Mouse (Mus musculus) ES-E14 (cell line): ENCODE results near the gene Sbno2. TPM values are rescaled to one million over a fixed set of nuclear protein-coding genes. Genes with fewer than 3 reads are reported as not detected.

ENCODE experiments used
- DNase-seq: peaks from one replicate; pipeline ENCODE4 v3.0.0-alpha.2; 2013; ENCODE audit warnings: low read depth, low spot score
- H3K27ac ChIP-seq: 2 replicates; pipeline ENCODE4 v1.5.1; 2012; ENCODE audit warnings: low read depth, mild to moderate bottlenecking, low read length, moderate library complexity, mixed read lengths; ENCODE audit not compliant: poor library complexity, insufficient read depth, severe bottlenecking
- H3K36me3 ChIP-seq: 2 replicates; pipeline ENCODE4 v1.6.1; 2012; ENCODE audit warnings: mild to moderate bottlenecking, low read length, moderate library complexity, mixed read lengths; ENCODE audit not compliant: control insufficient read depth, poor library complexity, insufficient read depth, severe bottlenecking
- H3K4me1 ChIP-seq, 2 experiments: fragments of 150-350 bp in 1 of 2; sonication (generic) in 1 of 2; 2 replicates each; pipeline ENCODE4 v1.6.1; 2012; ENCODE audit warnings: low read length in 2 of 2, mild to moderate bottlenecking in 1 of 2, mixed read lengths in 1 of 2; ENCODE audit not compliant: control insufficient read depth in 2 of 2, insufficient read depth in 2 of 2, poor library complexity in 1 of 2
- H3K4me3 ChIP-seq, 2 experiments: fragments of 150-350 bp in 1 of 2; sonication (generic) in 1 of 2; 2 replicates each; pipeline ENCODE4 v1.5.1; 2012; ENCODE audit warnings: low read length in 2 of 2, low read depth in 1 of 2, mild to moderate bottlenecking in 1 of 2, mixed read lengths in 1 of 2; ENCODE audit not compliant: insufficient read depth in 1 of 2, poor library complexity in 1 of 2, severe bottlenecking in 1 of 2
- H3K9ac ChIP-seq: 2 replicates; pipeline ENCODE4 v1.6.1; 2012; ENCODE audit warnings: low read depth, mild to moderate bottlenecking, low read length, mixed read lengths; ENCODE audit not compliant: poor library complexity, insufficient read depth, severe bottlenecking
- H3K9me3 ChIP-seq: fragments of 150-350 bp; sonication (generic); 2 replicates; pipeline ENCODE4 v1.6.1; 2012; ENCODE audit warnings: low read depth, mild to moderate bottlenecking, low read length; ENCODE audit not compliant: control insufficient read depth, insufficient read depth
- CHD2 ChIP-seq: IDR thresholded peaks from 2 replicates; pipeline ENCODE4 v1.6.1; 2014; ENCODE audit warnings: mild to moderate bottlenecking, low read depth, low read length, inconsistent platforms
- HCFC1 ChIP-seq: IDR thresholded peaks from 2 replicates; pipeline ENCODE4 v1.6.1; 2012; ENCODE audit warnings: low read length, inconsistent platforms, borderline replicate concordance; ENCODE audit not compliant: insufficient read depth
- MAFK ChIP-seq: IDR thresholded peaks from 2 replicates; pipeline ENCODE4 v1.6.1; 2014; ENCODE audit warnings: mild to moderate bottlenecking, low read depth, low read length, inconsistent platforms; ENCODE audit not compliant: insufficient read depth
- ZC3H11A ChIP-seq: IDR thresholded peaks from 2 replicates; pipeline ENCODE4 v1.6.1; 2012; ENCODE audit warnings: low read depth, mild to moderate bottlenecking, inconsistent platforms, low read length, borderline replicate concordance
- ZNF384 ChIP-seq: IDR thresholded peaks from 2 replicates; pipeline ENCODE4 v1.6.1; 2012; ENCODE audit warnings: low read depth, low read length, inconsistent platforms
- in situ Hi-C, 2 experiments: fragments of 600-800 bp; cut with MboI; formaldehyde crosslinking; loops; one replicate each; pipeline ENCODE4 v1.15.1; 2025; ENCODE audit warnings: low sequenced_read_pairs in 2 of 2, inconsistent platforms in 1 of 2; ENCODE audit not compliant: unreplicated experiment in 2 of 2
- total RNA-seq: library from RNA; depleted of rRNA; stranded (reverse); fragments of 300-350 nt; gene quantifications from 2 replicates; pipeline ENCODE4 v1.2.3, GENCODE M21; 2012; rRNA removed

Sbno2 gene
- total RNA-seq, result 36.6 and 49.3 TPM in 2 replicates

DNA sequence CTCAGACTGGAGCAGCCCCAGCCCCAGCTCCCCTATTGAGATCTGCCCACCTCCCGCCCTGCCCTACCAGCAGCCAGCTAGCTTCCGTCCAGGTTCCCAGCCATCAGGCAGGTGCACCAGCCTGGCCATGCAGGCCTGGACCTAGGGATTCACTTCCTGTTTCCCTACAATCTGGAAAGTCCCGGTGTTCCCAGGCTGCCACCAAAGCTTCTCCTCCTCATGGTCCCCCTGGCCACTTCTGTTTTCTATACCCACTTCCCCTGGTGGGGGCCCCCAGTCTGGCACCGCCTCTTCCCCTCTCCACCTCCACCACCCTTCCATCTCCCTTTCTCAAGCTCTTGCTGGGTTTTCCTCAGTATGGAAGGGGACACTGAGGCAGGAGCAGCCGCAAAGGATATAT, at the start of gene Sbno2:
Gene Sbno2 (minus strand): TSS at position 112 of the 400 bp plus-strand sequence.
- no peaks in the 10 kb centered on the region for H3K36me3 ChIP-seq
- in situ Hi-C loops, result loop anchor here in 1 of 2 experiments (25.0 kb wide), 1 partner anchor 118 kb away; the partner anchor contains the start of genes Abca7, Cnn2 and Tmem259
- peaks cover 0 to 22% of the 10 kb centered on the region in 2 experiments; a peak in 2 of 4 replicates for H3K4me1 ChIP-seq
- no peak within 1 kb of the TSS for H3K27ac ChIP-seq
- peak within 1 kb of the TSS; percentile 30; the same call in 1 of the 2 replicates for H3K9ac ChIP-seq
- DNase-seq, result no peak
- TF ChIP-seq ZC3H11A (no peak), HCFC1 (no peak)
- H3K4me3 ChIP-seq, result peak within 1 kb of the TSS; percentile 23 to 38; a peak in 1 of 4 replicates
- no peaks in the 10 kb centered on the region for H3K9me3 ChIP-seq

DNA sequence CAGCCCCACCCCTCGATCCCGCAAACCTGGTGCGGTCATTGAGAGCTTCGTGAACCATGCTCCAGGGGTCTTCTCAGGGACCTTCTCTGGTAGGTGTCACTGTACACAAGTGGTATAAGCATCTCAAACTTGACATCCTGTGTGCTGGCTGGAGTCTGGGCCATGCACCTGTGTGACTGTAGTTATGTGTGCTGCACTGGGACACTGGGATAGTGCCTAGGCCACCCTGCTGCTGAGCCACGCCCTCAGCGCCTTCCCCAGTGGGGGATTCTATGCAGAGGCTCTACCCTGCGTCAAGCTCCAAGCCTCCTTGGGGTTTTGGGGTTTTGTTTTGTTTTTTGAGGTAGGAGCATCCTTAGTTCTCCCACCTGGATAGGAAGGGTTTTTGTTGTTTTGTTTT, 49.0 kb upstream of the Sbno2 start:
- H3K36me3 ChIP-seq, result peaks cover 60% of the 10 kb centered on the region
- no peak overlapping the region for H3K9ac ChIP-seq
- H3K9me3 ChIP-seq, result no peaks in the 10 kb centered on the region
- in situ Hi-C loops, result no loop called here
- no peak overlapping the region for H3K27ac ChIP-seq
- TF ChIP-seq CHD2, result no peak
- TF ChIP-seq ZC3H11A, result no peak
- no peak for TF ChIP-seq MAFK
- no peak for TF ChIP-seq HCFC1
- TF ChIP-seq ZNF384, result no peak
- peaks cover 0 to 36% of the 10 kb centered on the region in 2 experiments; a peak in 3 of 4 replicates for H3K4me1 ChIP-seq
- H3K4me3 ChIP-seq, result no peak overlapping the region
- no peak for DNase-seq

DNA sequence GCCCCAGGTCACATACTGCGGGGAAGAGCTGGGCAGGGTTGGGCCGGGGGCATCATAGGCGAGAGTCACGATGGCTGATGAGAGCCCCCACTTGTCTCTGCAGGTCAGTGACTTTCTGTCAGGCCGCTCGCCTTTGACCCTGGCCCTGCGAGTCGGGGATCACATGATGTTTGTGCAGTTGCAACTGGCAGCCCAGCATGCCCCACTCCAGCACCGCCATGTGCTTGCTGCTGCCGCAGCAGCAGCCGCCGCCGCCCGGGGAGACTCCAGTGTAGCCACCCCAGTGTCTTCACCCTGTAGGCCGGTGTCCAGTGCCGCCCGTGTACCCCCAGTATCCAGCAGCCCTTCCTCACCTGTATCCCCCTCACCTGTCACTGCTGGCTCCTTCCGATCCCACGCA, 48.3 kb upstream of the Sbno2 start:
- in situ Hi-C loops, result no loop called here
- Histone ChIP-seq H3K9ac (no peak overlapping the region; the same call in 1 of the 2 replicates), H3K4me1 (peaks cover 0 to 29% of the 10 kb centered on the region in 2 experiments; a peak in 3 of 4 replicates), H3K27ac (no peak overlapping the region), H3K36me3 (peaks cover 60% of the 10 kb centered on the region), H3K4me3 (peak overlapping the region in 1 of 2 experiments; percentile 43; a peak in 2 of 4 replicates), H3K9me3 (no peaks in the 10 kb centered on the region)
- DNase-seq, result no peak
- TF ChIP-seq ZC3H11A, result no peak
- no peak for TF ChIP-seq HCFC1
- TF ChIP-seq CHD2, result no peak
- no peak for TF ChIP-seq MAFK
- TF ChIP-seq ZNF384, result no peak

DNA sequence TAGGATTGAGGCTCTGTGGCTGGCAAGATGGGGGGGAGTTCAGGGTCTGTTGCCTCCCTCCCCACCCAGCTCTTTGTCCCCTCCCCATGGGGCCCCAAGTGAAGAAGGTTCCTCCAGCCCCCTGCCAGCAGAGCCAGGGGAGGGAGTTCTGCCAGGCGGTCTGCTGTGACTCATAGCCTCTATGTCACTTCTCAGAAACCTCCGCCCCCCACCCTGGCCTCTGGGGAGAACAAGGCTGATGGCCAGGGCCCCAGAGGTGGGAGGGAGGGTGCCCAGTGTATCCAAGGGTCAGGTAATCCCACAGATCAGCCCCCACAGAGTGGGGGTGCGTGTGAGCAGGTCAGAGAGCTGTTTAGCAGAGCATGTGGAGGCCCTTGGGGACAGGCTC, 47.5 kb upstream of the Sbno2 start:
- Histone ChIP-seq H3K36me3 (peaks cover 60% of the 10 kb centered on the region), H3K4me3 (0 out of 4 replicates have a peak overlapping the region, but pooled peaks of 1 of the 2 experiments have one; percentile 89), H3K9ac (0 out of 2 replicates have a peak overlapping the region, but pooled peaks have one; percentile 36), H3K4me1 (peaks cover 0 to 28% of the 10 kb centered on the region in 2 experiments; a peak in 3 of 4 replicates), H3K27ac (no peak overlapping the region), H3K9me3 (no peaks in the 10 kb centered on the region)
- in situ Hi-C loops, result no loop called here
- no peak for DNase-seq
- TF ChIP-seq CHD2, result no peak
- no peak for TF ChIP-seq MAFK
- no peak for TF ChIP-seq ZNF384
- no peak for TF ChIP-seq HCFC1
- TF ChIP-seq ZC3H11A, result no peak

DNA sequence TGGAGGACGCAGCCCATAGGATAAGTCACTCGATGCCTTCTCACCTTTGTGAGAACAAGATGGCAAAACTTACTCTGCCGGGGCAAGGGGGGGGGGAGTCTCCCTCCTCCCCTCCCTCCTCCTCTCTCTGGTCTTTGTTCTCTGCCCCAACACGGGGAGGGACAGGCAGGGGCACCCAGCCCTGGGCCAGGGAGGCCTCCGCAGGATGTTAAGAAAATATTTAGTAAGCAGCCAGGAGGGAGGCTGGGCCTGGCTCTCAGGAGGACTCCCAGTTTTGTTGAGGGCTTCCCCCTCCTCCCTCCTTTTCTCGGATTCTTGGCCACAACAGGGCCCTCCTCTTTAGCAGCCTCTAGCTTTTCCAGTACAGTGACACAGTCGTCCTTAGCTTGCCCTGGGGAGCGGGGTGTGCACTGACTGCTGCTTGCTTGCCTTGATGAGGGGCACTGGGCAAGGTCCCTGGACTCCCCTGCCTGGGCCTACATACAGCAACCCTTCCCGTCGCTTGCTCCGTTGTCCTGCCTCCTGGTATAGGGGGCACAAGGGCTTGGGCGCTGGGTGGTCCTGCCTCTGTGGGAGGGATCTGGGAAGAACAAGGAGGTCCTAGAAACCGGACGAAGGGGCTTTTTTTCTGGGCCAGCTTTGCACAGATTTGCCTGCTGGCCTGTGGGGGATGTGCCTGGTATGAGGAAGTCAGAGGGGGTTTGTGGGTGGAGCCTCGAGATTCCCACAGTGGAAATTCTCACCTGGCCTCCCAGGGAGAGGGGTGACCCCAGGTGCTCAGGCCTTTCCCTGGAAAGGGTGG, 46.9 kb upstream of the Sbno2 start:
- Histone ChIP-seq H3K4me1 (peaks cover 0 to 31% of the 10 kb centered on the region in 2 experiments; a peak in 3 of 4 replicates), H3K36me3 (peaks cover 60% of the 10 kb centered on the region), H3K9ac (peak overlapping the region; percentile 83; the same call in 1 of the 2 replicates), H3K27ac (peak overlapping the region; percentile 75), H3K9me3 (no peaks in the 10 kb centered on the region), H3K4me3 (peak overlapping the region; percentile 80 to 89)
- TF ChIP-seq MAFK (no peak), ZC3H11A (no peak), CHD2 (no peak), HCFC1 (no peak), ZNF384 (no peak)
- in situ Hi-C loops, result no loop called here
- DNase-seq, result no peak
